Mouse (Mus musculus) embryonic facial prominence, embryonic 12.5 days (tissue): ENCODE data around the gene Rps6ka5. TPM values are rescaled to one million over a fixed set of nuclear protein-coding genes. Genes with fewer than 3 reads are reported as not detected.

ENCODE experiments used
- ATAC-seq: fragments of 200-750 bp; cut with Nextera tagmentation; 2 replicates; pipeline ENCODE4 v1.8.0; 2017; ENCODE audit not compliant: insufficient number of reproducible peaks, insufficient read depth, low FRiP score, low TSS enrichment
- H3K27ac ChIP-seq: fragments of 300-500 bp; sonication (generic); 2 replicates; pipeline ENCODE4 v1.5.1; 2016; ENCODE audit warnings: mild to moderate bottlenecking
- H3K27me3 ChIP-seq: fragments of 300-500 bp; sonication (generic); 2 replicates; pipeline ENCODE4 v1.6.1; 2016; ENCODE audit warnings: mild to moderate bottlenecking, moderate library complexity
- H3K36me3 ChIP-seq: fragments of 300-500 bp; sonication (generic); 2 replicates; pipeline ENCODE4 v1.6.1; 2016; ENCODE audit warnings: mild to moderate bottlenecking
- H3K4me1 ChIP-seq: fragments of 300-500 bp; sonication (generic); 2 replicates; pipeline ENCODE4 v1.6.1; 2016
- H3K4me2 ChIP-seq: fragments of 300-500 bp; sonication (generic); replicated peaks from 2 replicates; pipeline ENCODE4 v1.6.1; 2016; ENCODE audit warnings: mild to moderate bottlenecking, moderate library complexity
- H3K4me3 ChIP-seq: fragments of 300-500 bp; sonication (generic); 2 replicates; pipeline ENCODE4 v1.5.1; 2016; ENCODE audit warnings: mild to moderate bottlenecking
- H3K9ac ChIP-seq: fragments of 300-500 bp; sonication (generic); 2 replicates; pipeline ENCODE4 v1.6.1; 2016; ENCODE audit warnings: mild to moderate bottlenecking, moderate library complexity
- H3K9me3 ChIP-seq: fragments of 300-500 bp; sonication (generic); 2 replicates; pipeline ENCODE4 v1.6.1; 2016; ENCODE audit warnings: mild to moderate bottlenecking, moderate library complexity
- WGBS: fragments of 180-500 bp; shearing (Covaris S2); methylation state at CpG from one replicate; pipeline ENCODE4 v1.1.7; 2016; 5-methylcytosine and 5-hydroxymethylcytosine counted together
- polyA plus RNA-seq: library from polyadenylated mRNA; unstranded; fragments of >200 nt; fragmentation: Nextera tagmentation; extraction: Ambion mirVana; gene quantifications from 2 replicates; pipeline ENCODE4 v1.2.1, GENCODE M21; 2016

Gene Rps6ka5
- 5.7 and 7.2 TPM in 2 replicates for polyA plus RNA-seq

DNA sequence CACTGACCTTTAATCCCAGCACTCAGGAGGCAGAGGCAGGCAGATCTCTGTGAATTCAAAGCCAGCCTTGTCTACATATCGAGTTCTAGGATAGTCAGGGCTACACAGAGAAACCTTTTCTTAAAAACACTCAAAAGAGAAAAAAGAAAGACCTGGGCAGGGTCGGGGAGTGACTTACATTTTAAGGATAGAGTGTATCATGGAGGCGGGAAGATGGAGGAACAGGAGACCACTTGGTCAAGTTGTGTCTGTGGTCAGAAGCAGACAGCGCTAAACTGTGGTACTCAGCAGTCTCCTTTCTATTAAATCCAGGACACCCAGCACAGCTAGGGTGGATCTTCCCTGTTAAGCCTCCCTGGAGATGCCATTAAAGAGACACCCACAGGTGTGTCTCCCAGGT, at the start of gene Rps6ka5:
Gene Rps6ka5 (minus strand): TSS at position 333 of the 400 bp plus-strand sequence.
- 94% methylated on average over 4 of the region's 4 CpGs for WGBS
- Histone ChIP-seq H3K27ac (no peak within 1 kb of the TSS), H3K9ac (no peak within 1 kb of the TSS), H3K27me3 (no peaks in the 10 kb centered on the region), H3K4me2 (peak within 1 kb of the TSS; percentile 75), H3K9me3 (no peaks in the 10 kb centered on the region), H3K4me3 (no peak within 1 kb of the TSS), H3K36me3 (no peaks in the 10 kb centered on the region), H3K4me1 (peaks cover 9% of the 10 kb centered on the region; the same call in 1 of the 2 replicates)
- no peak for ATAC-seq

DNA sequence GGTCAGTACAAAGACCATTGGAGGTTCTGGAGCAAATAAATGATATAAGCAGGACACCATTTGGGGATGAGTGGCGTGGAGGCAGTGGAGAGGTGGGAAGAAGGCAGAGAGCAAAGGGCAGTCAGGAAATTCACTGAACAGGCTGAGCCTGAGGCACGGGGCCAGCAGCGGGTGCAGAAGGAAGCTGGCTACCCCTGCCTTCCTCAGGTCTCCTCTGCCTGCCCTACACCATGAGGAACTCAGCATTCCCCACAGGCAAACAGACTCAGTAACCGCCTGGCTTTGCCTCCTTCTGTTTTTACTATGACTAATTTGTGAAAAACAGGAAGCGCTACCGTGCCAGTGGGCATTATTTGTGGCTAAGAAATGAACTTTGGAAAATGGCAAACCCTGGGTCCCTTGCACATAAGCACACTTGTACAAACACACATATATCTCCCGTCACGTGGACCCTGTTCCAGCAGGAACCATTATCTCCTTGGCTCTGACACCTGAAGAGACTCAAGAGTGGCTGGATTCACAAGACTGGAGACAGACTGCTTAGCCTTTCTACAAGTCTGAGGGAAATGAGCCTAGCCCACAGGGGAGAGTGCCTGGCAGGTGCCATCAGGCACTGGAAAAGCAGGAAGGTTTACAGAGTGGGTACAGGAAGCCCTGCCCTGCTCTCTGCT, 49.3 kb upstream of the Rps6ka5 start:
- Histone ChIP-seq H3K4me1 (peaks cover 13% of the 10 kb centered on the region; the same call in 1 of the 2 replicates), H3K4me3 (no peak overlapping the region), H3K9ac (no peak overlapping the region), H3K27ac (no peak overlapping the region), H3K36me3 (no peaks in the 10 kb centered on the region), H3K4me2 (no peak overlapping the region), H3K27me3 (no peaks in the 10 kb centered on the region), H3K9me3 (no peaks in the 10 kb centered on the region)
- WGBS, result 68% methylated on average over 8 of the region's 8 CpGs
- no peak for ATAC-seq

DNA sequence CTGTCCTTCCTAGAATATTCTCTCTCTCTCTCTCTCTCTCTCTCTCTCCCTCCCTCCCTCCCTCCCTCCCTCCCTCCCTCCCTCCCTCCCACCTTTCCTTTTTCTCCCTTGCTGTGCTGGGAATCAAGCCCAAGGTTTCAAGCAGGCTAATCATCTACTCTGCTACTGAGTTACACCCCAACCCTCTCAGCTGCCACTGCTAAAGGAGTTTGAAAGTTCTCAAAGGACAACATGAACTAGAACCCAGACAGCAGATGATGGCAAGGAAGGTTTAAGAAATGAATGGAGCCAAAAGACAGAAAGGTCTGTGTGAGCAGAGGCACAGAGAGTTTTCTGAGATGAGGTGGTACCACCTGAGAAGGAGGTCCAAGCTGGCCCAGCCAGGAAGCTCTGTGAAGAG, 48.5 kb upstream of the Rps6ka5 start:
- Histone ChIP-seq H3K4me2 (no peak overlapping the region), H3K9me3 (no peaks in the 10 kb centered on the region), H3K27me3 (no peaks in the 10 kb centered on the region), H3K27ac (no peak overlapping the region), H3K36me3 (no peaks in the 10 kb centered on the region), H3K9ac (no peak overlapping the region), H3K4me3 (no peak overlapping the region), H3K4me1 (peaks cover 13% of the 10 kb centered on the region; the same call in 1 of the 2 replicates)
- no peak for ATAC-seq

DNA sequence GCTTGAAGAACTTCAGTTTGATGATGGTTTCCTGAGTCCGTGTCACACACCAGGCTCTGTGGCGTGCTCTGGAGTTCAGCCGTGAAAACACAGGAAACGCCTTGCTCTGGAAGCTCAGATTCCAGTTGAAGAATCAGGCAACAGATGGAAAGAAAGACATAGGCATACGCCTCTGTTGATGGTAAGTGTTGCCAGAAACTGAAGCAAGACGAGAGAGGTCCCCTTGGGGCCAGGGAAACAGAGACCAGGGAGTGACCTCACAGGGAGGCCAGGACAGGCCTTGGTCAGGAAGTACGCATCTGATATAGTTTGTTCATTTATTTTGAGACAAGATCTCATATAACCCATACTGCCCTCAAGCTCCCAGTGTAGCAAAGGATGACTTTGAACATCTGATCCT, 48.0 kb upstream of the Rps6ka5 start:
- no peaks in the 10 kb centered on the region for H3K9me3 ChIP-seq
- H3K27ac ChIP-seq, result no peak overlapping the region
- no peak overlapping the region for H3K4me3 ChIP-seq
- no peak overlapping the region for H3K4me2 ChIP-seq
- H3K27me3 ChIP-seq, result no peaks in the 10 kb centered on the region
- no peak for ATAC-seq
- H3K9ac ChIP-seq, result no peak overlapping the region
- H3K4me1 ChIP-seq, result peaks cover 12% of the 10 kb centered on the region; the same call in 1 of the 2 replicates
- WGBS, result 67% methylated on average over 7 of the region's 7 CpGs
- no peaks in the 10 kb centered on the region for H3K36me3 ChIP-seq

DNA sequence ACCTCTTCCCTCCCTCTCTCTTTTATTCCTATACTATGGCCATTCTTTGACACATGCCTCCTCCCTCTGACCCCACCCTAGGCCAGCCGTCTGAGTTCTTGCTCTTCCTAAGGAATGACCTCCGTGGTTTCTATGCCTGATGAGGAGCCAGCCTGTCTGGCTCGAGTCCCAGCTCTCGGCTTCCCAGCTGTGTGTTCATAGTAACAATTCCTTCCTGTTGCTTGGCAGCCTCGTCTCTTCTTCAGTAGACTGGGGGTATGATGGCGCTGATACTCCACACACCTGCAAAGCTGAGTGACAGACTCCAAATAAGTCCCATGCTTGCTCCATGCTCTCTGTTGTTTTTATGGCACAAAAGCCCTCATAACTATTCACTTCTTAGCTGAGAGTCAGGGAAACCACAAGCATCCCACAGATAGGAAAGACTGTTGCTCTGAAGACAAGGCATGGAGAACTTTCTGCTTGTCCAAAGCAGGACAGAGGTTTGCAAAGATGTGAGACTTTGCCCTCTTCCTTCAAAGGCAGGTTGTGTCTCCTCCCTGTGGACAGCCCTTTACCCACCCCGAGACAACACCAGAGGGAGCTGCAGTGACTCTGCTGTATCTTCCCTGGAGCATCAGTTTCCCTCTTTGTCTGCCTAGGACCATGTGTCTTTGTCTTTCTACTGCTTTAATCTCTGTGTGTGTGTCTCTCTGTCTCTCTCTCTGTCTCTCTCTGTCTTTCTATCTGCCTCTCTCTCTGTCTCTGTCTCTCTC, 45.6 kb upstream of the Rps6ka5 start:
- 41% methylated on average over 7 of the region's 7 CpGs for WGBS
- no peak overlapping the region for H3K27ac ChIP-seq

DNA sequence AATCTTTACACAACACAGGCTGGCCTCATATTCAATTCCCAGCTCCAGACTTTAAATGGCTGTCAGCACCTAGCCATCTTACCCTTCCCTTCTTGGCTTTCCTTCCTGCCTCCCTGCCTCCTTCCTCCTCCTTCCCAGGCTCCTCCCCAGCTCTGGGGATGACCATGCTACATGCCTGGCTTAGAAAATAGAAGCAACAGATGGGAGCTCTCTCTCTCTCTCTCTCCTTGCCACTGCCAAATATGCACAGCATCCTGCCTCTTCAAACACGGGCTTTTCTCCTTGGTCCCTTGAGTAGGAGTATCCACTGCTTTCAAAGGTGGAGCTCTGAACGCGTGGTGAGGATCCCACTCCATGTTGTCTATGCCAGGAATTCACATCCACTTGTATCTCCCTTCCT, 44.0 kb upstream of the Rps6ka5 start:
- Histone ChIP-seq H3K4me1 (no peaks in the 10 kb centered on the region), H3K4me3 (no peak overlapping the region), H3K9me3 (no peaks in the 10 kb centered on the region), H3K27ac (no peak overlapping the region), H3K4me2 (no peak overlapping the region), H3K36me3 (no peaks in the 10 kb centered on the region), H3K9ac (no peak overlapping the region), H3K27me3 (no peaks in the 10 kb centered on the region)
- WGBS, result 71% methylated on average over 3 of the region's 3 CpGs
- no peak for ATAC-seq

More for the DNA sequence above, 45.6 kb upstream of the Rps6ka5 start:
- no peak for ATAC-seq
- Histone ChIP-seq H3K4me3 (no peak overlapping the region), H3K36me3 (no peaks in the 10 kb centered on the region), H3K9me3 (no peaks in the 10 kb centered on the region), H3K4me1 (no peaks in the 10 kb centered on the region), H3K4me2 (no peak overlapping the region), H3K27me3 (no peaks in the 10 kb centered on the region), H3K9ac (no peak overlapping the region)

DNA sequence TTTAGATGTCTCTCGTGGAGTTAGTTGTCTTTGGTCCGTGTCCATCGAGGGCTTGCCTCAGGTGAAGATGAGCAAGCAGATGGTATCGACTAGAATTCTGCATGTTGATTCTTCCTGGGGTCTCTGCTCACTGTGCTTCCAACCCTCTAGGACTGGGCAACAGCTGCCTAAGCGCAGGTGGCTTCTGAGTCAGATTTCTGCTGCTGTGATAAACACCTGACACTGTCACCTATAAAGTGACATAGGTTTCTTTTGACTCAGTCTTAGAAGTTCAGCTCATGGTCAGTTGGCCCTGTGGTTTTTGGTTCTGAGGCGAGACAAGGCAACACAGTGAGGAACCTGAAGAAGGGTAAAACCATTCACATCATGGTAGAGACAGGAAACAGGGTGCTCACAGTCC, 43.1 kb upstream of the Rps6ka5 start:
- Histone ChIP-seq H3K4me2 (no peak overlapping the region), H3K4me3 (no peak overlapping the region), H3K4me1 (no peaks in the 10 kb centered on the region), H3K36me3 (no peaks in the 10 kb centered on the region), H3K27me3 (no peaks in the 10 kb centered on the region), H3K9me3 (no peaks in the 10 kb centered on the region), H3K27ac (no peak overlapping the region), H3K9ac (no peak overlapping the region)
- WGBS, result 87% methylated on average over 6 of the region's 6 CpGs
- no peak for ATAC-seq

DNA sequence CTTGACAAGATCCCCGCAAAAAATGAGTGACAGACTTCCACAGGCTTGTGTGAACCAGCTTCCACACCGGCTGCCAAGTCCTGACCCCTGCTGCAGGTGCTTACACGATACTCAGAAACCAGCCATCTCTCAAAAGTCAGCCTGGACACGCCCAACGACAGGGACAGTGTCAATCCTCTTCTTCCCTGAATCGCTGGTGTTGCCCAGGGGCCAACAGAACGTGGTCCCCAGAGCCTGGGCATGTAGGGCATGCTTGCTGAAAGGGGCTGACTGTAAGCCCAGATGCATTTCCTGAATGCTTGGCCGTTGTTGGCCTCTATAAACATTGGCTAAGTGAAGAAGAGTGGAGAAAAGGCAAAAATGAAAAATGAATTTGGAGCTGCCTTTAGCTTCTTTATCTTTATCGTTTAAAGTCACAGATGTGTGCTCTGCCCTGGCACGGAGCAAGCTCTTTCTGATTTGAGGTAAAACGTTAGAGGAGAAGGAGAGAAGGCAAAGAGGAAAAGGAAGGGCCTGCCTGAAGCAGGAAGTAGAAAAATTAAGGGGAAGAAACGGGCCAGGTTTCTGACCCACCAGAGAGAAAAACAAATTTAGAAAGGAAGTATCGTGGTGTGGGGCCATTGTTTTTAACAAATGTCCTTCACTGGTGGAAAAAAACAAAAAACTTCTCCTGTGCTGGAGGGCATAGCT, 37.7 kb upstream of the Rps6ka5 start:
- no peak overlapping the region for H3K9ac ChIP-seq
- WGBS, result 56% methylated on average over 13 of the region's 13 CpGs
- no peak overlapping the region for H3K4me2 ChIP-seq
- no peak for ATAC-seq
- no peak overlapping the region for H3K4me3 ChIP-seq
- no peak overlapping the region for H3K27ac ChIP-seq
- H3K36me3 ChIP-seq, result no peaks in the 10 kb centered on the region
- no peaks in the 10 kb centered on the region for H3K4me1 ChIP-seq
- no peaks in the 10 kb centered on the region for H3K9me3 ChIP-seq
- no peaks in the 10 kb centered on the region for H3K27me3 ChIP-seq

DNA sequence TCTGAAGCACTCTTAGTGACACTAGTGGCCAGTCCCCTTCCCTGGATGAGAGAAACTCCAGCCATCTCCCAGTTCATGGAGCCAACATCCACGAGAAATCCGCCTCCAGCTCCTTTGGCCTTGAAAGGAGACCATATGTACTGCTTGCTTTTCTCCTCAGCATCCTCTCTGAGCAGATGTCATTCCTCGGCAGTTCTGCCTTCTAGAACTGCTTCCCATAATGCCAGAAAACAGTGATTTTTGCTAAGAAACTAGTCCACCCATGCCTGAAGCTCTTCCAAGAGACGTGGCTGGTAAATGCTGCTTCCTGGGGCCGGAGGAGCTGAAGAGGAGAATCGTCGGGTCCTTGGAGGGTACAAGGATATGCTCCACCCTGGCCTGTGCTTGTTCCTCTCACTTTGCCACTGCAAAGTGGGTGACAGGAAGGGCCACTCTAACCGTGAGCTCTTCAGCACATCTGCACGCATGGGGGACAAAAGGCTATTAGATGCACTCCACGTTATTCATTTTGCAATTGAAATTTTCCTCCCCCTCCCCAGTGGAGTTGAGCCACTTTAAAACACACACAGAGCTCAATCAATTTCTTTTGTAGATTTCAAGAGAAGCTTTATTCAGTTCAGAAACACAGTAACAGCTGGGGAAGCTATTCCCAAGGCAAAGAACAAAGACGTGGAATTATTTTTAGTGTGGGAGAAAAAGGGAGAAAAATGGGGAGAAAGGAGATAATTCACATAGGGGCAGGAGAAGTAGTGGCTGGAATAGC, 36.1 kb upstream of the Rps6ka5 start:
- Histone ChIP-seq H3K9me3 (no peaks in the 10 kb centered on the region), H3K9ac (no peak overlapping the region), H3K4me1 (no peaks in the 10 kb centered on the region), H3K27ac (no peak overlapping the region), H3K4me2 (no peak overlapping the region), H3K4me3 (no peak overlapping the region), H3K27me3 (no peaks in the 10 kb centered on the region), H3K36me3 (no peaks in the 10 kb centered on the region)
- 64% methylated on average over 11 of the region's 11 CpGs for WGBS
- ATAC-seq, result no peak

DNA sequence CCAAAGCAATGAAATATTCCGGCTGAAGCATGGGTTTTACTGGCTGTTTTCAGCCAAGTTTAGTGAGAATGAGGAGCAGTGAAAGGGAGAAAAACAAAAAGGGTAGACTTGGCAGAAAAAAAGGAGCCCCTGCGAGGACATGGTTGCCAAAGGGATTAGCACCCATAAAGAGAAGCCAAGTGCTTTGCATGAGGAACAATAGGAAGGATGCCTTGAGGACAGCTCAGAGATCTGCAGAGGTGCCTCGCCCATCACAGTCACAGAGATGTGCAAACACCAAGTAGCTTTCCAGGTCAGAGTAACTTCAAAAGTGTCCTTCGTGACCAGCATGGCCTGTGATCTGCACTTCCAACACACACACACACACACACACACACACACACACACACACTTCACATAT, 30.6 kb upstream of the Rps6ka5 start:
- ATAC-seq, result no peak
- H3K36me3 ChIP-seq, result no peaks in the 10 kb centered on the region
- H3K9me3 ChIP-seq, result no peaks in the 10 kb centered on the region
- H3K4me1 ChIP-seq, result no peaks in the 10 kb centered on the region
- WGBS, result 54% methylated on average over 4 of the region's 4 CpGs
- H3K4me3 ChIP-seq, result no peak overlapping the region
- H3K27ac ChIP-seq, result no peak overlapping the region
- no peaks in the 10 kb centered on the region for H3K27me3 ChIP-seq
- no peak overlapping the region for H3K9ac ChIP-seq
- no peak overlapping the region for H3K4me2 ChIP-seq

DNA sequence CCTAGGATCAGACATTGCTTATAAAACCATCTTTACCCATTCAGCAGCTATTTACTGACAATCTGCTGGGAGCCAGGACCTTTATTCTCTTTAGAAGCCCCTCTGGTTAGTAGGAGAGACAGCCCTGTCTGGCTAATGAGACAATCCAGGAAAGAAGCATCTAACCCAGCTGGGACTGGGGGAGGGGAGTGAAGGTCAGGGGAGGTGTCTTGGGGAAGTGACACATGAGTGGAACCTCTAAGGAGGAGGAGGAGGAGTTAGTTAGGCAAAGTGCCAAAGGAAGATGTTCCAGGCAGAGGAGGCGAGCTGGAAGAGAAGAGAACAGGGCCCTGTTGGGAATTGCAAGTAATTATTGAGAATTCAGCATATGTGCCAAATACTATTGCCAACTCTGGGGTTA, 26.9 kb upstream of the Rps6ka5 start:
- no peak overlapping the region for H3K4me3 ChIP-seq
- H3K27ac ChIP-seq, result no peak overlapping the region
- no peaks in the 10 kb centered on the region for H3K4me1 ChIP-seq
- no peak overlapping the region for H3K4me2 ChIP-seq
- no peaks in the 10 kb centered on the region for H3K27me3 ChIP-seq
- no peak overlapping the region for H3K9ac ChIP-seq
- H3K36me3 ChIP-seq, result no peaks in the 10 kb centered on the region
- H3K9me3 ChIP-seq, result no peaks in the 10 kb centered on the region
- 60% methylated on average over 1 of the region's 1 CpGs for WGBS
- ATAC-seq, result no peak
